Mouse (Mus musculus): ENCODE data around the gene Aqp1. TPM values are rescaled to one million over a fixed set of nuclear protein-coding genes. Genes with fewer than 3 reads are reported as not detected.

Aqp1 gene
- polyA plus RNA-seq, 1 experiment: 1.9 TPM

GRCm38 (mm10) chr6:55331315-55331714 lies 4.9 kb upstream of the Aqp1 start:
- Histone ChIP-seq H3K27ac (ENCODE audit: control insufficient read depth, insufficient read depth, low read depth, low read length) (no peak overlapping the region), H3K36me3 (ENCODE audit: control insufficient read depth, insufficient read depth, low read length) (no peaks in the 10 kb centered on the region), H3K4me3 (ENCODE audit: control insufficient read depth, low read depth, low read length) (no peak overlapping the region), H3K27me3 (ENCODE audit: control insufficient read depth, insufficient read depth, low read length) (no peaks in the 10 kb centered on the region), H3K4me1 (ENCODE audit: control insufficient read depth, insufficient read depth, low read length) (peaks cover 2% of the 10 kb centered on the region)
- TF ChIP-seq CTCF (IDR thresholded peaks at IDR 0.05; ENCODE audit: control insufficient read depth, insufficient read depth, insufficient replicate concordance, low read depth, low read length) (no peak), POLR2A (IDR thresholded peaks at IDR 0.05; ENCODE audit: control insufficient read depth, low read depth, low read length) (no peak)

- H3K27ac ChIP-seq (ENCODE audit: control insufficient read depth, insufficient read depth, low read depth, low read length): no peak overlapping the region
- H3K4me1 ChIP-seq (ENCODE audit: control insufficient read depth, insufficient read depth, low read length): peaks cover 2% of the 10 kb centered on the region
- H3K27me3 ChIP-seq (ENCODE audit: control insufficient read depth, insufficient read depth, low read length): no peaks in the 10 kb centered on the region
- TF ChIP-seq CTCF (IDR thresholded peaks at IDR 0.05; ENCODE audit: control insufficient read depth, insufficient read depth, insufficient replicate concordance, low read depth, low read length) (no peak), POLR2A (IDR thresholded peaks at IDR 0.05; ENCODE audit: control insufficient read depth, low read depth, low read length) (no peak)
- no peaks in the 10 kb centered on the region for H3K36me3 ChIP-seq (ENCODE audit: control insufficient read depth, insufficient read depth, low read length)
- H3K4me3 ChIP-seq (ENCODE audit: control insufficient read depth, low read depth, low read length): no peak overlapping the region
Observed at GRCm38 (mm10) chr6:55332100-55332772, 4.0 kb upstream of the Aqp1 start.

GRCm38 (mm10) chr6:55332773-55333109 lies 3.5 kb upstream of the Aqp1 start:
- Histone ChIP-seq H3K4me1 (ENCODE audit: control insufficient read depth, insufficient read depth, low read length) (no peaks in the 10 kb centered on the region), H3K27ac (ENCODE audit: control insufficient read depth, insufficient read depth, low read depth, low read length) (no peak overlapping the region), H3K4me3 (ENCODE audit: control insufficient read depth, low read depth, low read length) (no peak overlapping the region), H3K36me3 (ENCODE audit: control insufficient read depth, insufficient read depth, low read length) (no peaks in the 10 kb centered on the region), H3K27me3 (ENCODE audit: control insufficient read depth, insufficient read depth, low read length) (no peaks in the 10 kb centered on the region)
- TF ChIP-seq CTCF (IDR thresholded peaks at IDR 0.05; ENCODE audit: control insufficient read depth, insufficient read depth, insufficient replicate concordance, low read depth, low read length) (no peak), POLR2A (IDR thresholded peaks at IDR 0.05; ENCODE audit: control insufficient read depth, low read depth, low read length) (no peak)

GRCm38 (mm10) chr6:55337242-55337641 lies 1.0 kb downstream of the Aqp1 start:
- Histone ChIP-seq H3K27ac (ENCODE audit: control insufficient read depth, insufficient read depth, low read depth, low read length) (no peak overlapping the region), H3K27me3 (ENCODE audit: control insufficient read depth, insufficient read depth, low read length) (no peaks in the 10 kb centered on the region), H3K36me3 (ENCODE audit: control insufficient read depth, insufficient read depth, low read length) (no peaks in the 10 kb centered on the region), H3K4me1 (ENCODE audit: control insufficient read depth, insufficient read depth, low read length) (no peaks in the 10 kb centered on the region), H3K4me3 (ENCODE audit: control insufficient read depth, low read depth, low read length) (no peak overlapping the region)
- no peak for TF ChIP-seq POLR2A (IDR thresholded peaks at IDR 0.05; ENCODE audit: control insufficient read depth, low read depth, low read length)

- H3K36me3 ChIP-seq (ENCODE audit: control insufficient read depth, insufficient read depth, low read length): no peaks in the 10 kb centered on the region
- TF ChIP-seq CTCF (IDR thresholded peaks at IDR 0.05; ENCODE audit: control insufficient read depth, insufficient read depth, insufficient replicate concordance, low read depth, low read length) (no peak), POLR2A (IDR thresholded peaks at IDR 0.05; ENCODE audit: control insufficient read depth, low read depth, low read length) (no peak)
- no peaks in the 10 kb centered on the region for H3K4me1 ChIP-seq (ENCODE audit: control insufficient read depth, insufficient read depth, low read length)
- no peaks in the 10 kb centered on the region for H3K27me3 ChIP-seq (ENCODE audit: control insufficient read depth, insufficient read depth, low read length)
- H3K27ac ChIP-seq (ENCODE audit: control insufficient read depth, insufficient read depth, low read depth, low read length): no peak overlapping the region
- no peak overlapping the region for H3K4me3 ChIP-seq (ENCODE audit: control insufficient read depth, low read depth, low read length)
Observed at GRCm38 (mm10) chr6:55338077-55338476, 1.8 kb downstream of the Aqp1 start.

- Histone ChIP-seq H3K36me3 (ENCODE audit: control insufficient read depth, insufficient read depth, low read length) (no peaks in the 10 kb centered on the region), H3K27ac (ENCODE audit: control insufficient read depth, insufficient read depth, low read depth, low read length) (no peak overlapping the region), H3K4me3 (ENCODE audit: control insufficient read depth, low read depth, low read length) (no peak overlapping the region), H3K4me1 (ENCODE audit: control insufficient read depth, insufficient read depth, low read length) (no peaks in the 10 kb centered on the region), H3K27me3 (ENCODE audit: control insufficient read depth, insufficient read depth, low read length) (no peaks in the 10 kb centered on the region)
- no peak for TF ChIP-seq CTCF (IDR thresholded peaks at IDR 0.05; ENCODE audit: control insufficient read depth, insufficient read depth, insufficient replicate concordance, low read depth, low read length)
- TF ChIP-seq POLR2A (IDR thresholded peaks at IDR 0.05; ENCODE audit: control insufficient read depth, low read depth, low read length): no peak
Observed at GRCm38 (mm10) chr6:55338934-55339825, 2.9 kb downstream of the Aqp1 start.

- TF ChIP-seq CTCF (IDR thresholded peaks at IDR 0.05; ENCODE audit: control insufficient read depth, insufficient read depth, insufficient replicate concordance, low read depth, low read length): no peak
- no peak for TF ChIP-seq POLR2A (IDR thresholded peaks at IDR 0.05; ENCODE audit: control insufficient read depth, low read depth, low read length)
- H3K4me3 ChIP-seq (ENCODE audit: control insufficient read depth, low read depth, low read length): no peak overlapping the region
- H3K4me1 ChIP-seq (ENCODE audit: control insufficient read depth, insufficient read depth, low read length): no peaks in the 10 kb centered on the region
- no peaks in the 10 kb centered on the region for H3K36me3 ChIP-seq (ENCODE audit: control insufficient read depth, insufficient read depth, low read length)
- no peaks in the 10 kb centered on the region for H3K27me3 ChIP-seq (ENCODE audit: control insufficient read depth, insufficient read depth, low read length)
- H3K27ac ChIP-seq (ENCODE audit: control insufficient read depth, insufficient read depth, low read depth, low read length): no peak overlapping the region
Observed at GRCm38 (mm10) chr6:55341688-55342087, 5.5 kb downstream of the Aqp1 start.
